Comparison of ENCODE assay signal across 8 mouse cellular contexts in genomic region chr9:108304716-108305115, GRCm38 (mm10). TPM values are rescaled to one million over a fixed set of nuclear protein-coding genes. Genes with fewer than 3 reads are reported as not detected.
DNase-seq lines count a peak whose midpoint lies in the region; ATAC-seq and TF ChIP-seq lines count a peak whose summit lies in the region.

No protein-coding gene starts in this region.

- no peaks in the 10 kb centered on the region for H3K27me3 ChIP-seq in hindbrain, embryonic 14.5 days (ENCODE audit: control insufficient read depth, insufficient read depth, low read length)
- H3K27me3 ChIP-seq in midbrain, embryonic 13.5 days, result no peaks in the 10 kb centered on the region

- peaks cover 46% of the 10 kb centered on the region for H3K36me3 ChIP-seq in hindbrain, embryonic 14.5 days (replicated peaks; ENCODE audit: control insufficient read depth, insufficient read depth)
- H3K36me3 ChIP-seq in midbrain, embryonic 13.5 days, result peaks cover 37% of the 10 kb centered on the region

- no peaks in the 10 kb centered on the region for H3K9me3 ChIP-seq in hindbrain, embryonic 14.5 days (ENCODE audit: control insufficient read depth, low read length)
- no peaks in the 10 kb centered on the region for H3K9me3 ChIP-seq in midbrain, embryonic 13.5 days

- no peak for TF ChIP-seq CTCF in cortical plate, adult 2 months (IDR thresholded peaks at IDR 0.05; ENCODE audit: extremely low read depth, insufficient read depth, low read length)

- DNase-seq in heart, adult 9 months (ENCODE audit: low spot score in 2 of 2), result peak; percentile 23 to 31
- no peak for DNase-seq in heart, adult 11 months
- no peak for DNase-seq in hindbrain, embryonic 14.5 days (ENCODE audit: low spot score)
- DNase-seq in c-Kit-positive CD71-positive TER-119-positive erythroid progenitor cells, embryonic 14.5 days (ENCODE audit: low spot score), result no peak
- DNase-seq in layer of hippocampus, postnatal 25 days (ENCODE audit: extremely low spot score in 1 of 2, low spot score in 1 of 2), result no peak
- no peak for DNase-seq in T-cell, adult 2 months (ENCODE audit: low spot score)

- H3K9ac ChIP-seq in hindbrain, embryonic 14.5 days, result peak overlapping the region; percentile 89
- H3K9ac ChIP-seq in midbrain, embryonic 13.5 days (replicated peaks), result peak overlapping the region; percentile 89

- no peak for TF ChIP-seq POLR2A in cortical plate, adult 2 months (IDR thresholded peaks at IDR 0.05; ENCODE audit: extremely low read depth, insufficient read depth, low read length)

- peak overlapping the region; percentile 70; the same call in 1 of the 2 replicates for H3K4me3 ChIP-seq in cortical plate, adult 2 months (ENCODE audit: insufficient read depth, low read length)
- H3K4me3 ChIP-seq in hindbrain, embryonic 14.5 days (replicated peaks; ENCODE audit: low read length), result peak overlapping the region; percentile 83
- H3K4me3 ChIP-seq in midbrain, embryonic 13.5 days (replicated peaks), result peak overlapping the region; percentile 93

- H3K27ac ChIP-seq in cortical plate, adult 2 months (ENCODE audit: insufficient read depth, low read length), result no peak overlapping the region
- peak overlapping the region; percentile 97; the same call in 1 of the 2 replicates for H3K27ac ChIP-seq in hindbrain, embryonic 14.5 days
- H3K27ac ChIP-seq in midbrain, embryonic 13.5 days, result no peak overlapping the region

- H3K4me2 ChIP-seq in hindbrain, embryonic 14.5 days (replicated peaks), result peak overlapping the region; percentile 86
- peak overlapping the region; percentile 91 for H3K4me2 ChIP-seq in midbrain, embryonic 13.5 days (replicated peaks)

- peaks cover 3% of the 10 kb centered on the region; the same call in 1 of the 2 replicates for H3K4me1 ChIP-seq in cortical plate, adult 2 months (ENCODE audit: control insufficient read depth, insufficient read depth, low read length)
- peaks cover 33% of the 10 kb centered on the region for H3K4me1 ChIP-seq in hindbrain, embryonic 14.5 days (replicated peaks; ENCODE audit: control insufficient read depth, insufficient read depth, low read length)
- H3K4me1 ChIP-seq in midbrain, embryonic 13.5 days (replicated peaks), result peaks cover 36% of the 10 kb centered on the region

- ATAC-seq in hindbrain, embryonic 14.5 days (ENCODE audit: low FRiP score), result no peak
- no peak for ATAC-seq in midbrain, embryonic 13.5 days

- 90% methylated on average over 4 of the region's 4 CpGs for WGBS in hindbrain, embryonic 14.5 days
- WGBS in midbrain, embryonic 13.5 days, result 88% methylated on average over 4 of the region's 4 CpGs

RNA-seq across cellular contexts. Expression of gene Rhoa, which starts 1.2 kb away (rescaled TPM):
- polyA plus RNA-seq in cortical plate, adult 2 months (2012; rRNA removed), result 167 and 176 TPM in 2 replicates
- polyA plus RNA-seq in hindbrain, embryonic 14.5 days (2014; fragmentation: Nextera tagmentation; extraction: Ambion mirVana), result 206 and 214 TPM in 2 replicates
- 288 and 306 TPM in 2 replicates for polyA plus RNA-seq in midbrain, embryonic 13.5 days (2015; fragmentation: Nextera tagmentation; extraction: Ambion mirVana)
- total RNA-seq in layer of hippocampus, postnatal 25 days (2021), result 100 to 1,000 TPM; 167 to 187 TPM

RNA-seq across cellular contexts. Expression of gene Tcta, which starts 1.2 kb away (rescaled TPM):
- 53.0 and 55.6 TPM in 2 replicates for polyA plus RNA-seq in cortical plate, adult 2 months (2012; rRNA removed)
- 49.5 and 59.9 TPM in 2 replicates for polyA plus RNA-seq in hindbrain, embryonic 14.5 days (2014; fragmentation: Nextera tagmentation; extraction: Ambion mirVana)
- polyA plus RNA-seq in midbrain, embryonic 13.5 days (2015; fragmentation: Nextera tagmentation; extraction: Ambion mirVana), result 52.6 and 57.5 TPM in 2 replicates
- total RNA-seq in layer of hippocampus, postnatal 25 days (2021), result 10 to 100 TPM; 36.0 to 37.9 TPM

RNA-seq across cellular contexts. Expression of gene Amt, which starts 8.1 kb away (rescaled TPM):
- 54.1 and 55.0 TPM in 2 replicates for polyA plus RNA-seq in cortical plate, adult 2 months (2012; rRNA removed)
- 18.6 and 24.4 TPM in 2 replicates for polyA plus RNA-seq in hindbrain, embryonic 14.5 days (2014; fragmentation: Nextera tagmentation; extraction: Ambion mirVana)
- 33.6 and 35.5 TPM in 2 replicates for polyA plus RNA-seq in midbrain, embryonic 13.5 days (2015; fragmentation: Nextera tagmentation; extraction: Ambion mirVana)
- total RNA-seq in layer of hippocampus, postnatal 25 days (2021), result 10 to 100 TPM; 28.5 to 31.6 TPM

RNA-seq across cellular contexts. Expression of gene Nicn1, which starts 14.5 kb away (rescaled TPM):
- polyA plus RNA-seq in cortical plate, adult 2 months (2012; rRNA removed), result 101 and 102 TPM in 2 replicates
- polyA plus RNA-seq in hindbrain, embryonic 14.5 days (2014; fragmentation: Nextera tagmentation; extraction: Ambion mirVana), result 136 and 137 TPM in 2 replicates
- polyA plus RNA-seq in midbrain, embryonic 13.5 days (2015; fragmentation: Nextera tagmentation; extraction: Ambion mirVana), result 118 TPM in 2 replicates
- 100 to 1,000 TPM in 1 of 2 experiments, 10 to 100 TPM in 1; 93.0 to 121 TPM for total RNA-seq in layer of hippocampus, postnatal 25 days (2021)

RNA-seq across cellular contexts. Expression of gene Gpx1, which starts 34.0 kb away (rescaled TPM):
- polyA plus RNA-seq in cortical plate, adult 2 months (2012; rRNA removed), result 258 and 294 TPM in 2 replicates
- polyA plus RNA-seq in hindbrain, embryonic 14.5 days (2014; fragmentation: Nextera tagmentation; extraction: Ambion mirVana), result 462 and 488 TPM in 2 replicates
- polyA plus RNA-seq in midbrain, embryonic 13.5 days (2015; fragmentation: Nextera tagmentation; extraction: Ambion mirVana), result 474 and 511 TPM in 2 replicates
- total RNA-seq in layer of hippocampus, postnatal 25 days (2021), result 10 to 100 TPM; 64.8 to 76.7 TPM

Comparison
In these comparisons a context has a peak if more than half of its experiments do, and no peak if none do; other contexts are left out.
1. DNase-seq: peak in heart, adult 9 months (2 of 2); none in heart, adult 11 months (single experiment), hindbrain, embryonic 14.5 days (single experiment), c-Kit-positive CD71-positive TER-119-positive erythroid progenitor cells, embryonic 14.5 days (single experiment), layer of hippocampus, postnatal 25 days (0 of 2) and T-cell, adult 2 months (single experiment).
2. Peak in every context shown above with its lines, with median percentiles within 50 percentile points of each other: H3K4me3 ChIP-seq.